Mouse (Mus musculus) heart, postnatal 0 days (tissue): ENCODE measurements around the gene Casz1. TPM values are rescaled to one million over a fixed set of nuclear protein-coding genes. Genes with fewer than 3 reads are reported as not detected.

ENCODE experiments used
- ATAC-seq: fragments of 200-750 bp; cut with Nextera tagmentation; 2 replicates; pipeline ENCODE4 v1.8.0; 2017; ENCODE audit warnings: low read depth, moderate number of reproducible peaks, moderate library complexity; ENCODE audit not compliant: insufficient read depth
- DNase-seq: peaks from one replicate; pipeline ENCODE4 v3.0.0-alpha.2; 2016; ENCODE audit warnings: low spot score
- H3K27ac ChIP-seq: fragments of 300-500 bp; sonication (generic); 2 replicates; pipeline ENCODE4 v1.5.1; 2014; ENCODE audit warnings: low read depth, mild to moderate bottlenecking
- H3K27me3 ChIP-seq: fragments of 300-500 bp; sonication (generic); 2 replicates; pipeline ENCODE4 v1.6.1; 2014; ENCODE audit warnings: low read length, mixed read lengths; ENCODE audit not compliant: control insufficient read depth, insufficient read depth
- H3K36me3 ChIP-seq: fragments of 300-500 bp; sonication (generic); replicated peaks from 2 replicates; pipeline ENCODE4 v1.6.1; 2014; ENCODE audit warnings: low read length, mixed read lengths; ENCODE audit not compliant: control insufficient read depth, insufficient read depth
- H3K4me1 ChIP-seq: fragments of 300-500 bp; sonication (generic); 2 replicates; pipeline ENCODE4 v1.6.1; 2014; ENCODE audit warnings: antibody characterized with exemption; ENCODE audit not compliant: control insufficient read depth, insufficient read depth
- H3K4me2 ChIP-seq: fragments of 300-500 bp; sonication (generic); 2 replicates; pipeline ENCODE4 v1.6.1; 2014; ENCODE audit warnings: low read depth, mild to moderate bottlenecking, low read length, moderate library complexity
- H3K4me3 ChIP-seq: fragments of 300-500 bp; sonication (generic); 2 replicates; pipeline ENCODE4 v1.5.1; 2014; ENCODE audit warnings: low read depth, low read length
- H3K9ac ChIP-seq: fragments of 300-500 bp; sonication (generic); replicated peaks from 2 replicates; pipeline ENCODE4 v1.6.1; 2014; ENCODE audit warnings: low read depth, low read length, mixed read lengths
- H3K9me3 ChIP-seq: fragments of 300-500 bp; sonication (generic); replicated peaks from 2 replicates; pipeline ENCODE4 v1.6.1; 2016; ENCODE audit warnings: low read length; ENCODE audit not compliant: control insufficient read depth
- CTCF ChIP-seq: IDR thresholded peaks from 2 replicates; pipeline ENCODE4 v1.5.1; 2016; ENCODE audit warnings: antibody characterized with exemption, control low read depth, low read depth
- EP300 ChIP-seq: IDR thresholded peaks from 2 replicates; pipeline ENCODE4 v1.6.1; 2016; ENCODE audit warnings: antibody characterized with exemption, low read depth
- WGBS: fragments of 180-500 bp; shearing (Covaris S2); extraction: QIAGEN DNeasy Blood & Tissue Kit; methylation state at CpG from one replicate; pipeline ENCODE4 v1.1.7; 2014; 5-methylcytosine and 5-hydroxymethylcytosine counted together
- polyA plus RNA-seq: library from polyadenylated mRNA; unstranded; fragments of >200 nt; fragmentation: Nextera tagmentation; extraction: Ambion mirVana; gene quantifications from 2 replicates; pipeline ENCODE4 v1.2.1, GENCODE M21; 2015
- total RNA-seq: library from RNA; depleted of rRNA; stranded (reverse); fragments of >200 nt; gene quantifications from 2 replicates; pipeline ENCODE4 v1.2.3, GENCODE M21; 2014; ENCODE audit warnings: low replicate concordance

The Casz1 gene
- total and polyA plus RNA-seq, 2 experiments from 2014 or later: 16.4 to 42.6 TPM

- no peak for DNase-seq
- H3K9ac ChIP-seq: no peak overlapping the region
- H3K4me2 ChIP-seq: no peak overlapping the region
- H3K36me3 ChIP-seq: no peaks in the 10 kb centered on the region
- no peaks in the 10 kb centered on the region for H3K27me3 ChIP-seq
- H3K4me1 ChIP-seq: peaks cover 40% of the 10 kb centered on the region
- no peaks in the 10 kb centered on the region for H3K9me3 ChIP-seq
- 71% methylated on average over 4 of the region's 4 CpGs for WGBS
- H3K4me3 ChIP-seq: no peak overlapping the region
- no peak overlapping the region; the same call in 1 of the 2 replicates for H3K27ac ChIP-seq
- TF ChIP-seq EP300: no peak
- TF ChIP-seq CTCF: no peak
- no peak for ATAC-seq
Observed at GRCm38 (mm10) chr4:148856216-148856615, 52.0 kb downstream of the Casz1 start.

GRCm38 (mm10) chr4:148857398-148858084, 53.3 kb downstream of the Casz1 start:
- Histone ChIP-seq H3K4me1 (peaks cover 26% of the 10 kb centered on the region), H3K36me3 (no peaks in the 10 kb centered on the region), H3K9ac (no peak overlapping the region), H3K9me3 (no peaks in the 10 kb centered on the region), H3K4me2 (no peak overlapping the region), H3K27ac (0 out of 2 replicates have a peak overlapping the region, but pooled peaks have one; percentile 31), H3K27me3 (no peaks in the 10 kb centered on the region), H3K4me3 (no peak overlapping the region)
- WGBS: 45% methylated on average over 13 of the region's 13 CpGs
- TF ChIP-seq EP300 (no peak), CTCF (no peak)
- DNase-seq (no peak), ATAC-seq (peak; percentile 9; the same call in 1 of the 2 replicates)

GRCm38 (mm10) chr4:148858194-148858593, 54.0 kb downstream of the Casz1 start:
- no peak overlapping the region for H3K4me3 ChIP-seq
- 56% methylated on average over 7 of the region's 7 CpGs for WGBS
- peaks cover 26% of the 10 kb centered on the region for H3K4me1 ChIP-seq
- no peak overlapping the region for H3K9ac ChIP-seq
- DNase-seq (no peak), ATAC-seq (peak; percentile 59)
- no peak overlapping the region for H3K4me2 ChIP-seq
- H3K27me3 ChIP-seq: no peaks in the 10 kb centered on the region
- no peak for TF ChIP-seq CTCF
- peak overlapping the region; percentile 31; the same call in 1 of the 2 replicates for H3K27ac ChIP-seq
- no peaks in the 10 kb centered on the region for H3K9me3 ChIP-seq
- H3K36me3 ChIP-seq: no peaks in the 10 kb centered on the region

- DNase-seq (no peak), ATAC-seq (no peak)
- TF ChIP-seq EP300 (no peak), CTCF (no peak)
- Histone ChIP-seq H3K27ac (no peak overlapping the region; the same call in 1 of the 2 replicates), H3K4me2 (peak overlapping the region; percentile 39), H3K9me3 (no peaks in the 10 kb centered on the region), H3K27me3 (no peaks in the 10 kb centered on the region), H3K4me1 (peaks cover 24% of the 10 kb centered on the region), H3K4me3 (no peak overlapping the region), H3K36me3 (no peaks in the 10 kb centered on the region), H3K9ac (no peak overlapping the region)
- WGBS: 46% methylated on average over 7 of the region's 7 CpGs
Observed at GRCm38 (mm10) chr4:148859415-148859814, 55.2 kb downstream of the Casz1 start.

DNA sequence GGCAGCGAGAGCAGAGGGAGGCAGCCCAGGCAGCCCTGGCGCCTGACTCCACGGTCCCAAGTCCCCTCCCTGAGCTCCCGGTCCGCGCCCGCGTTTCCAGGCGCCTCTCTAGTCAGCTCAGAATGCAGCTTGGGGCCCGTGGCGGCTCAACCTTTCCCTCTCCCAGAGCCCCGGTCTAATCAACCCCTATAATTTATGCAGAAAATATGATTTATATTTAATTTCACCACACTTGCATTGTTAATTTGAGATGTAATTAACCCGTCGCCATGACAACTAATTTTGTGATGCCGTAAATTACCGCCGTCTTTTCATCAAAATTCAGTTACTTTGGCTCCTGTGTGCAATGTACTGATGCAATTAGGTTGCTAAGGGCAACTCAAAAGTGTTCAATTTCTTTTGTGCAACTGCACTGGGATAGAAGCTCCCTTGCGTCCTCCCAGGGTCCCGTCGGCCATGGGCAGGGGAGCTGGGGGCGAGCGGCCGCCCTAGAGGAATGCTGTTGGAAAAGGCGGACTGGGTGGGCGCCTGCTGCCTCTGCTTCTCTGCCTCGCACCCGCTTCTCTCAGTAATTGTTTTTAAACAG, 55.8 kb downstream of the Casz1 start:
- Histone ChIP-seq H3K27ac (no peak overlapping the region), H3K36me3 (no peaks in the 10 kb centered on the region), H3K4me3 (no peak overlapping the region), H3K4me1 (peaks cover 20% of the 10 kb centered on the region), H3K9me3 (no peaks in the 10 kb centered on the region), H3K4me2 (peak overlapping the region; percentile 39), H3K9ac (no peak overlapping the region), H3K27me3 (no peaks in the 10 kb centered on the region)
- TF ChIP-seq EP300 (no peak), CTCF (no peak)
- peak; percentile 16; the same call in 1 of the 2 replicates for ATAC-seq
- 28% methylated on average over 27 of the region's 27 CpGs for WGBS
- DNase-seq: no peak
